Mouse (Mus musculus): ENCODE data around the gene Olfr215. TPM values are rescaled to one million over a fixed set of nuclear protein-coding genes. Genes with fewer than 3 reads are reported as not detected.

Olfr215 gene
- polyA plus RNA-seq, 1 experiment from 2014 or later: not detected

Other genes with a start within 250 kb of the Olfr215 start
- gene March8, start 246.2 kb downstream of the Olfr215 start, polyA plus RNA-seq (2014; fragmentation: Nextera tagmentation; extraction: Ambion mirVana): 41.3 and 43.4 TPM in 2 replicates
- 9.0 and 10.4 TPM in 2 replicates for gene Alox5, start 123.0 kb downstream of the Olfr215 start, polyA plus RNA-seq (2014; fragmentation: Nextera tagmentation; extraction: Ambion mirVana)
- gene Olfr211, start 95.1 kb downstream of the Olfr215 start, polyA plus RNA-seq (2014; fragmentation: Nextera tagmentation; extraction: Ambion mirVana): not detected in 2 replicates
- gene Olfr212, start 77.7 kb downstream of the Olfr215 start, polyA plus RNA-seq (2014; fragmentation: Nextera tagmentation; extraction: Ambion mirVana): not detected in 2 replicates
- not detected in 2 replicates for gene Olfr213, start 45.7 kb downstream of the Olfr215 start, polyA plus RNA-seq (2014; fragmentation: Nextera tagmentation; extraction: Ambion mirVana)
- gene Gm5580, start 33.1 kb downstream of the Olfr215 start, polyA plus RNA-seq (2014; fragmentation: Nextera tagmentation; extraction: Ambion mirVana): 0.33 and 0.56 TPM in 2 replicates
- gene Olfr214, start 30.0 kb downstream of the Olfr215 start, polyA plus RNA-seq (2014; fragmentation: Nextera tagmentation; extraction: Ambion mirVana): not detected in 2 replicates
- 92.5 and 98.5 TPM in 2 replicates for gene Zfp422, start 44.8 kb upstream of the Olfr215 start, polyA plus RNA-seq (2014; fragmentation: Nextera tagmentation; extraction: Ambion mirVana)
- gene Depp1, start 66.4 kb upstream of the Olfr215 start, polyA plus RNA-seq (2014; fragmentation: Nextera tagmentation; extraction: Ambion mirVana): 5.3 and 6.1 TPM in 2 replicates
- 4.8 and 4.9 TPM in 2 replicates for gene Rassf4, start 89.8 kb upstream of the Olfr215 start, polyA plus RNA-seq (2014; fragmentation: Nextera tagmentation; extraction: Ambion mirVana)
- gene Tmem72, start 132.7 kb upstream of the Olfr215 start, polyA plus RNA-seq (2014; fragmentation: Nextera tagmentation; extraction: Ambion mirVana): 0.01 and 0.03 TPM in 2 replicates

Measured in liver, embryonic 11.5 days (tissue).